Mouse (Mus musculus): ENCODE results near the gene Mlh1. TPM values are rescaled to one million over a fixed set of nuclear protein-coding genes. Genes with fewer than 3 reads are reported as not detected.

The Mlh1 gene
- polyA plus RNA-seq (2012; ENCODE audit: insufficient read depth, low replicate concordance), result 5.7 and 10.8 TPM in 2 replicates

- Histone ChIP-seq H3K4me3 (replicated peaks) (peak within 1 kb of the TSS; percentile 100), H3K36me3 (replicated peaks; ENCODE audit: low read length) (peaks cover 50% of the 10 kb centered on the region), H3K9me3 (no peaks in the 10 kb centered on the region), H3K27me3 (replicated peaks) (no peaks in the 10 kb centered on the region), H3K4me1 (peaks cover 61% of the 10 kb centered on the region)
- 0 out of 2 replicates have a peak, but pooled peaks have one; percentile 19 for TF ChIP-seq FLI1 (IDR thresholded peaks at IDR 0.05; ENCODE audit: low read length)
- TF ChIP-seq GATA1 (IDR thresholded peaks at IDR 0.05; ENCODE audit: borderline replicate concordance, low read length), result no peak; the same call in 2 of the 3 replicates
Measured at GRCm38 (mm10) chr9:111271434-111272160, at the start of gene Mlh1, which contains the start of gene Epm2aip1. TSS of gene Mlh1 (minus strand) at chr9:111271791. TSS of gene Epm2aip1 (plus strand) at chr9:111271929.

- TF ChIP-seq GATA1 (IDR thresholded peaks at IDR 0.05; ENCODE audit: borderline replicate concordance, low read length) (no peak), FLI1 (IDR thresholded peaks at IDR 0.05; ENCODE audit: low read length) (no peak)
- no peaks in the 10 kb centered on the region for H3K4me1 ChIP-seq
- H3K36me3 ChIP-seq (replicated peaks; ENCODE audit: low read length), result no peaks in the 10 kb centered on the region
- no peaks in the 10 kb centered on the region for H3K9me3 ChIP-seq
- H3K4me3 ChIP-seq (replicated peaks), result no peak overlapping the region
- peaks cover 21% of the 10 kb centered on the region for H3K27me3 ChIP-seq (replicated peaks)
Measured at GRCm38 (mm10) chr9:111320912-111321311, 49.3 kb upstream of the Mlh1 start.

GRCm38 (mm10) chr9:111314219-111314618 lies 42.6 kb upstream of the Mlh1 start:
- H3K4me3 ChIP-seq (replicated peaks), result no peak overlapping the region
- peaks cover 60% of the 10 kb centered on the region for H3K27me3 ChIP-seq (replicated peaks)
- TF ChIP-seq FLI1 (IDR thresholded peaks at IDR 0.05; ENCODE audit: low read length) (no peak), GATA1 (IDR thresholded peaks at IDR 0.05; ENCODE audit: borderline replicate concordance, low read length) (no peak)
- peaks cover 7% of the 10 kb centered on the region for H3K9me3 ChIP-seq
- no peaks in the 10 kb centered on the region for H3K36me3 ChIP-seq (replicated peaks; ENCODE audit: low read length)
- H3K4me1 ChIP-seq, result peaks cover 17% of the 10 kb centered on the region

GRCm38 (mm10) chr9:111313793-111314192 lies 42.2 kb upstream of the Mlh1 start:
- H3K9me3 ChIP-seq, result peaks cover 7% of the 10 kb centered on the region
- H3K4me3 ChIP-seq (replicated peaks), result no peak overlapping the region
- TF ChIP-seq FLI1 (IDR thresholded peaks at IDR 0.05; ENCODE audit: low read length) (no peak), GATA1 (IDR thresholded peaks at IDR 0.05; ENCODE audit: borderline replicate concordance, low read length) (no peak)
- H3K27me3 ChIP-seq (replicated peaks), result peaks cover 62% of the 10 kb centered on the region
- peaks cover 17% of the 10 kb centered on the region for H3K4me1 ChIP-seq
- H3K36me3 ChIP-seq (replicated peaks; ENCODE audit: low read length), result no peaks in the 10 kb centered on the region

- Histone ChIP-seq H3K9me3 (peaks cover 7% of the 10 kb centered on the region), H3K4me1 (peaks cover 17% of the 10 kb centered on the region), H3K36me3 (replicated peaks; ENCODE audit: low read length) (no peaks in the 10 kb centered on the region), H3K4me3 (replicated peaks) (no peak overlapping the region), H3K27me3 (replicated peaks) (peaks cover 66% of the 10 kb centered on the region)
- TF ChIP-seq FLI1 (IDR thresholded peaks at IDR 0.05; ENCODE audit: low read length) (no peak), GATA1 (IDR thresholded peaks at IDR 0.05; ENCODE audit: borderline replicate concordance, low read length) (no peak)
Measured at GRCm38 (mm10) chr9:111313299-111313698, 41.7 kb upstream of the Mlh1 start.

- Histone ChIP-seq H3K27me3 (replicated peaks) (peaks cover 68% of the 10 kb centered on the region), H3K36me3 (replicated peaks; ENCODE audit: low read length) (no peaks in the 10 kb centered on the region), H3K4me3 (replicated peaks) (no peak overlapping the region), H3K4me1 (peaks cover 17% of the 10 kb centered on the region), H3K9me3 (peaks cover 7% of the 10 kb centered on the region)
- TF ChIP-seq GATA1 (IDR thresholded peaks at IDR 0.05; ENCODE audit: borderline replicate concordance, low read length), result no peak
- no peak for TF ChIP-seq FLI1 (IDR thresholded peaks at IDR 0.05; ENCODE audit: low read length)
Measured at GRCm38 (mm10) chr9:111312442-111313141, 41.0 kb upstream of the Mlh1 start.

GRCm38 (mm10) chr9:111311843-111312441 lies 40.4 kb upstream of the Mlh1 start:
- Histone ChIP-seq H3K4me3 (replicated peaks) (peak overlapping the region; percentile 80), H3K36me3 (replicated peaks; ENCODE audit: low read length) (no peaks in the 10 kb centered on the region), H3K9me3 (peaks cover 7% of the 10 kb centered on the region), H3K4me1 (peaks cover 17% of the 10 kb centered on the region), H3K27me3 (replicated peaks) (peaks cover 66% of the 10 kb centered on the region)
- no peak for TF ChIP-seq FLI1 (IDR thresholded peaks at IDR 0.05; ENCODE audit: low read length)
- no peak for TF ChIP-seq GATA1 (IDR thresholded peaks at IDR 0.05; ENCODE audit: borderline replicate concordance, low read length)

GRCm38 (mm10) chr9:111311031-111311842 lies 39.6 kb upstream of the Mlh1 start, which contains the start of gene Trank1:
TSS of gene Trank1 (plus strand) at chr9:111311739.
- no peaks in the 10 kb centered on the region for H3K36me3 ChIP-seq (replicated peaks; ENCODE audit: low read length)
- H3K27me3 ChIP-seq (replicated peaks), result peaks cover 70% of the 10 kb centered on the region
- H3K4me1 ChIP-seq, result peaks cover 17% of the 10 kb centered on the region
- peaks cover 7% of the 10 kb centered on the region for H3K9me3 ChIP-seq
- TF ChIP-seq GATA1 (IDR thresholded peaks at IDR 0.05; ENCODE audit: borderline replicate concordance, low read length), result no peak
- TF ChIP-seq FLI1 (IDR thresholded peaks at IDR 0.05; ENCODE audit: low read length), result no peak
- H3K4me3 ChIP-seq (replicated peaks), result peak within 1 kb of the TSS; percentile 80

- peaks cover 78% of the 10 kb centered on the region for H3K27me3 ChIP-seq (replicated peaks)
- TF ChIP-seq FLI1 (IDR thresholded peaks at IDR 0.05; ENCODE audit: low read length) (no peak), GATA1 (IDR thresholded peaks at IDR 0.05; ENCODE audit: borderline replicate concordance, low read length) (no peak)
- H3K9me3 ChIP-seq, result peaks cover 2% of the 10 kb centered on the region
- H3K4me1 ChIP-seq, result peaks cover under 1% of the 10 kb centered on the region; the same call in 1 of the 2 replicates
- H3K36me3 ChIP-seq (replicated peaks; ENCODE audit: low read length), result no peaks in the 10 kb centered on the region
- no peak overlapping the region for H3K4me3 ChIP-seq (replicated peaks)
Measured at GRCm38 (mm10) chr9:111306142-111306541, 34.6 kb upstream of the Mlh1 start.

Data from megakaryocyte, embryonic 14.5 days (primary cell).